In the genomic region with DNA sequence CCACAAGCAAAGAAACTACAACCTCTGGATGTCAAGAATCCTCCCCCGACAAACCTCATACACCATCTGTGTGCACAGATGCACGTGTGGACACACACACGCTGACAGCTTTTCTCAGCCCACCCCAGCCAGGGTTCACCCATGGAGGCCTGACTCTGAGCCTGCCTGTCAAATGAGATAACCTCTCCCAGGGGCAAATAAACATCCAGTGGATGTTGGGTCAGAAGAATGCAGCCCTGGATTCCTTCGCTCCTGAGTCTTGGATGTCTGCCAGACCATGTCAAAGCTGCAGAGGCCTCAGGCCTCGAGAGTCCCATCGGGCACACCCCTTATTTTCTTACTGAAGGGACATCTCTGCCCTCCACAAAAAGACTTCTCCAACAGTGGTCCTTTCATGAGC, we compare ENCODE assay signal across 13 mouse cellular contexts.
DNase-seq lines count a peak whose midpoint lies in the region; ATAC-seq lines count a peak whose summit lies in the region.
"Had no signal": no experiment of that assay in that cellular context is flagged by ENCODE, and none has a peak within 500 bp of the region (broad histone marks: within the 10 kb centered on the region; RNA-seq: fewer than 3 reads in every experiment).

No protein-coding gene starts in this region.

- no peak overlapping the region for H3K4me3 ChIP-seq in heart, embryonic 14.5 days (ENCODE audit: control insufficient read depth in 1 of 2, insufficient read depth in 1 of 2, low read depth in 1 of 2, low read length in 2 of 2)
- H3K4me3 ChIP-seq in liver, embryonic 12.5 days, result no peak overlapping the region
- no peak overlapping the region for H3K4me3 ChIP-seq in forebrain, embryonic 12.5 days (replicated peaks)
- H3K4me3 ChIP-seq: embryonic facial prominence, embryonic 12.5 days; liver, embryonic 13.5 days had no signal

- DNase-seq in heart, postnatal 14 days, result no peak
- DNase-seq in urinary bladder, postnatal 25 days (ENCODE audit: low spot score), result peak; percentile 21
- no peak for DNase-seq in urinary bladder, postnatal 36 days (ENCODE audit: low spot score in 2 of 2)
- DNase-seq in right cerebral cortex, postnatal 10 days (ENCODE audit: low spot score in 2 of 2), result no peak
- no peak for DNase-seq in neural tube, embryonic 10.5 days (ENCODE audit: extremely low spot score, low spot score)
- DNase-seq: liver, embryonic 13.5 days; thymus, postnatal 4 days had no signal

- peak; percentile 35; the same call in 1 of the 2 replicates for ATAC-seq in heart, embryonic 14.5 days (ENCODE audit: insufficient number of reproducible peaks, insufficient read depth, low FRiP score, low read depth)
- ATAC-seq in liver, embryonic 12.5 days, result peak; percentile 10; the same call in 1 of the 2 replicates
- ATAC-seq in forebrain, embryonic 12.5 days (ENCODE audit: low FRiP score), result no peak
- ATAC-seq: CD4-positive, CD25-positive, alpha-beta regulatory T cell, adult 4 months; intestine, postnatal 0 days had no signal

- WGBS in heart, embryonic 14.5 days, result 3% methylated on average over 6 of the region's 6 CpGs
- WGBS in liver, embryonic 12.5 days (ENCODE audit: insufficient replicate concordance), result 41% methylated on average over 6 of the region's 6 CpGs
- WGBS in forebrain, embryonic 12.5 days, result 54% methylated on average over 6 of the region's 6 CpGs

- H3K27ac ChIP-seq in heart, embryonic 14.5 days (replicated peaks in 1 of 2; ENCODE audit: control insufficient read depth in 1 of 2, insufficient read depth in 1 of 2, low read depth in 2 of 2, low read length in 2 of 2), result peak overlapping the region; percentile 60 to 73
- no peak overlapping the region for H3K27ac ChIP-seq in liver, embryonic 12.5 days
- H3K27ac ChIP-seq in forebrain, embryonic 12.5 days, result no peak overlapping the region
- H3K27ac ChIP-seq: embryonic facial prominence, embryonic 12.5 days; liver, embryonic 13.5 days had no signal

- peaks cover 24 to 37% of the 10 kb centered on the region in 2 experiments for H3K4me1 ChIP-seq in heart, embryonic 14.5 days (ENCODE audit: control insufficient read depth in 2 of 2, insufficient read depth in 2 of 2, low read length in 2 of 2)
- peaks cover 21% of the 10 kb centered on the region for H3K4me1 ChIP-seq in liver, embryonic 12.5 days
- no peaks in the 10 kb centered on the region for H3K4me1 ChIP-seq in forebrain, embryonic 12.5 days

- no peaks in the 10 kb centered on the region for H3K27me3 ChIP-seq in heart, embryonic 14.5 days (ENCODE audit: control insufficient read depth, insufficient read depth, low read length)
- H3K27me3 ChIP-seq in liver, embryonic 12.5 days (replicated peaks), result peaks cover 13% of the 10 kb centered on the region; the same call in 1 of the 2 replicates
- H3K27me3 ChIP-seq in forebrain, embryonic 12.5 days, result no peaks in the 10 kb centered on the region
- H3K27me3 ChIP-seq: embryonic facial prominence, embryonic 12.5 days had no signal

- intact Hi-C loops in heart, postnatal 14 days (cut with DNase I), result no loop called here

- H3K4me2 ChIP-seq in heart, embryonic 14.5 days (ENCODE audit: low read length), result peak overlapping the region; percentile 21; the same call in 1 of the 2 replicates
- no peak overlapping the region for H3K4me2 ChIP-seq in liver, embryonic 12.5 days
- no peak overlapping the region for H3K4me2 ChIP-seq in forebrain, embryonic 12.5 days
- H3K4me2 ChIP-seq: embryonic facial prominence, embryonic 12.5 days; liver, embryonic 13.5 days had no signal

- H3K36me3 ChIP-seq in heart, embryonic 14.5 days (ENCODE audit: control insufficient read depth, insufficient read depth, low read length), result no peaks in the 10 kb centered on the region
- no peaks in the 10 kb centered on the region for H3K36me3 ChIP-seq in liver, embryonic 12.5 days
- H3K36me3 ChIP-seq in forebrain, embryonic 12.5 days (replicated peaks), result no peaks in the 10 kb centered on the region
- H3K36me3 ChIP-seq: embryonic facial prominence, embryonic 12.5 days; liver, embryonic 13.5 days had no signal

- H3K9me3 ChIP-seq in heart, embryonic 14.5 days (ENCODE audit: control insufficient read depth, low read length), result no peaks in the 10 kb centered on the region
- H3K9me3 ChIP-seq in liver, embryonic 12.5 days (replicated peaks), result no peaks in the 10 kb centered on the region
- H3K9me3 ChIP-seq in forebrain, embryonic 12.5 days, result no peaks in the 10 kb centered on the region
- H3K9me3 ChIP-seq: embryonic facial prominence, embryonic 12.5 days; liver, embryonic 13.5 days had no signal

- no peak overlapping the region for H3K9ac ChIP-seq in heart, embryonic 14.5 days (ENCODE audit: low read length)
- H3K9ac ChIP-seq in liver, embryonic 12.5 days, result no peak overlapping the region
- H3K9ac ChIP-seq in forebrain, embryonic 12.5 days, result no peak overlapping the region
- H3K9ac ChIP-seq: embryonic facial prominence, embryonic 12.5 days; liver, embryonic 13.5 days had no signal

Comparison
In these comparisons a context has a peak if more than half of its experiments do, and no peak if none do; other contexts are left out.
1. H3K27ac ChIP-seq: peak in heart, embryonic 14.5 days (2 of 2); none in liver, embryonic 12.5 days (single experiment) and forebrain, embryonic 12.5 days (single experiment).